Mouse (Mus musculus) myocyte (in vitro differentiated cells): Measurements from ENCODE around the gene Rbfox1.

Experiments used
- CEBPB ChIP-seq: IDR thresholded peaks from 2 replicates; pipeline ENCODE4 v1.6.1; 2011; ENCODE audit warnings: mild to moderate bottlenecking, moderate library complexity; ENCODE audit not compliant: poor library complexity, insufficient read depth, severe bottlenecking
- E2F4 ChIP-seq: IDR thresholded peaks from one replicate; pipeline ENCODE4 v1.6.1; 2011; ENCODE audit warnings: mild to moderate bottlenecking, control low read depth, moderate library complexity; ENCODE audit not compliant: insufficient read depth
- MAX ChIP-seq: IDR thresholded peaks from one replicate; pipeline ENCODE4 v1.6.1; 2011; ENCODE audit warnings: low read depth, mild to moderate bottlenecking, control low read depth
- MYOD1 ChIP-seq, 3 experiments: IDR thresholded peaks; one replicate each; pipeline ENCODE4 v1.6.1; 2011; ENCODE audit warnings: control low read depth in 2 of 3, low read depth in 2 of 3, mild to moderate bottlenecking in 2 of 3, moderate library complexity in 1 of 3; ENCODE audit not compliant: insufficient read length in 2 of 3, control insufficient read depth in 1 of 3
- MYOG ChIP-seq, 3 experiments: IDR thresholded peaks; one replicate each; pipeline ENCODE4 v1.6.1; 2011; ENCODE audit warnings: control low read depth in 2 of 3, low read depth in 2 of 3, mild to moderate bottlenecking in 2 of 3; ENCODE audit not compliant: insufficient read length in 2 of 3, control insufficient read depth in 1 of 3, insufficient read depth in 1 of 3
- POLR2A ChIP-seq: IDR thresholded peaks from one replicate; pipeline ENCODE4 v1.6.1; 2011; ENCODE audit warnings: low read depth, mild to moderate bottlenecking, control low read depth, moderate library complexity; ENCODE audit not compliant: insufficient read length
- POLR2AphosphoS2 ChIP-seq: IDR thresholded peaks from one replicate; pipeline ENCODE4 v1.6.1; 2011; ENCODE audit warnings: low read depth, control low read depth; ENCODE audit not compliant: insufficient read length
- SRF ChIP-seq: IDR thresholded peaks from one replicate; pipeline ENCODE4 v1.6.1; 2011; ENCODE audit warnings: low read depth; ENCODE audit not compliant: control insufficient read depth, insufficient read length
- TCF12 ChIP-seq: IDR thresholded peaks from one replicate; pipeline ENCODE4 v1.6.1; 2011; ENCODE audit warnings: mild to moderate bottlenecking, control low read depth; ENCODE audit not compliant: poor library complexity, insufficient read depth, severe bottlenecking
- TCF3 ChIP-seq: IDR thresholded peaks from one replicate; pipeline ENCODE4 v1.6.1; 2011; ENCODE audit warnings: low read depth, control low read depth; ENCODE audit not compliant: insufficient read length
- USF1 ChIP-seq: IDR thresholded peaks from one replicate; pipeline ENCODE4 v1.6.1; 2011; ENCODE audit warnings: low read depth, mild to moderate bottlenecking, control low read depth, moderate library complexity

DNA sequence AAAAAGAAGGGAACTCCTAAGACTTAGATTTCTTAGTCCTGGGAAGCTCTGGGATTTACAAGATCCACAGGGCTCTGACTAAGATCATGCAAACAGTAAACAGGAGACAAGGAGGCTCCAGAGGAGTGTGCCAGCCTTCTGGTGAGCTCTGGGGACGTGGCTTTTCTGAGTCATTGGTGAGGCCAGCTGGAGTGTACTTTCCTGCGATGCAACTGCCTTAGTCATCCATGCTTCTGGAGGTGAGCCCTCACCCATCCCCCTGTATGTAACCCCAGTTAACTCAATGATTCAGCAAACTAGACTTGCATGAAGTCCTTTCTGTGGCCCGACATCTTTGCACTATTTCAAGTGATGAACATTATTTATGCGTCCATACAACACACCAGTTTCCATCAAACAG lies 1078.4 kb downstream of the Rbfox1 start:
- peak; percentile 27 for TF ChIP-seq TCF12
- no peak for TF ChIP-seq POLR2A
- no peak for TF ChIP-seq MAX
- TF ChIP-seq POLR2AphosphoS2 = no peak
- TF ChIP-seq E2F4 = no peak
- TF ChIP-seq MYOD1 (IDR thresholded peaks at IDR 0.05; ENCODE audit: control insufficient read depth in 1 of 3, insufficient read length in 2 of 3, low read depth in 2 of 3) = peak in 2 of 3 experiments; percentile 29 to 80
- peak in 2 of 3 experiments; percentile 17 to 71 for TF ChIP-seq MYOG (IDR thresholded peaks at IDR 0.05; ENCODE audit: control insufficient read depth in 1 of 3, insufficient read depth in 1 of 3, insufficient read length in 2 of 3, low read depth in 2 of 3)
- peak; percentile 67; the same call in 1 of the 2 replicates for TF ChIP-seq CEBPB
- TF ChIP-seq USF1 = no peak
- TF ChIP-seq SRF = no peak
- TF ChIP-seq TCF3 = peak; percentile 30
